Mouse (Mus musculus) hindbrain, embryonic 11.5 days (tissue): ENCODE data around the gene Maip1. TPM values are rescaled to one million over a fixed set of nuclear protein-coding genes. Genes with fewer than 3 reads are reported as not detected.

Experiments used
- ATAC-seq: fragments of 200-750 bp; cut with Nextera tagmentation; 2 replicates; pipeline ENCODE4 v1.8.0; 2017; ENCODE audit warnings: mild to moderate bottlenecking, moderate TSS enrichment, moderate library complexity; ENCODE audit not compliant: low FRiP score
- DNase-seq: peaks from one replicate; pipeline ENCODE4 v3.0.0-alpha.2; 2015; ENCODE audit warnings: low spot score
- H3K27ac ChIP-seq: fragments of 300-500 bp; sonication (generic); 2 replicates; pipeline ENCODE4 v1.5.1; 2014; ENCODE audit warnings: mild to moderate bottlenecking, low read depth, low read length
- H3K27me3 ChIP-seq: fragments of 300-500 bp; sonication (generic); 2 replicates; pipeline ENCODE4 v1.6.1; 2014; ENCODE audit warnings: mild to moderate bottlenecking, low read length, moderate library complexity, mixed read lengths; ENCODE audit not compliant: control insufficient read depth, insufficient read depth
- H3K36me3 ChIP-seq: fragments of 300-500 bp; sonication (generic); 2 replicates; pipeline ENCODE4 v1.6.1; 2014; ENCODE audit warnings: mild to moderate bottlenecking, low read length, moderate library complexity, mixed read lengths; ENCODE audit not compliant: control insufficient read depth, insufficient read depth
- H3K4me1 ChIP-seq: fragments of 300-500 bp; sonication (generic); replicated peaks from 2 replicates; pipeline ENCODE4 v1.6.1; 2014; ENCODE audit warnings: low read length, mixed read lengths; ENCODE audit not compliant: control insufficient read depth, insufficient read depth
- H3K4me2 ChIP-seq: fragments of 300-500 bp; sonication (generic); replicated peaks from 2 replicates; pipeline ENCODE4 v1.6.1; 2014; ENCODE audit warnings: mild to moderate bottlenecking, low read depth, low read length
- H3K4me3 ChIP-seq: fragments of 300-500 bp; sonication (generic); 2 replicates; pipeline ENCODE4 v1.5.1; 2014; ENCODE audit warnings: low read depth, low read length
- H3K9ac ChIP-seq: fragments of 300-500 bp; sonication (generic); 2 replicates; pipeline ENCODE4 v1.6.1; 2014; ENCODE audit warnings: low read depth, low read length
- H3K9me3 ChIP-seq: fragments of 300-500 bp; sonication (generic); 2 replicates; pipeline ENCODE4 v1.6.1; 2016; ENCODE audit warnings: low read length; ENCODE audit not compliant: control insufficient read depth
- WGBS: fragments of 180-500 bp; shearing (Covaris S2); extraction: QIAGEN DNeasy Blood & Tissue Kit; methylation state at CpG from one replicate; pipeline ENCODE4 v1.1.7; 2014; 5-methylcytosine and 5-hydroxymethylcytosine counted together
- polyA plus RNA-seq: library from polyadenylated mRNA; unstranded; fragments of >200 nt; fragmentation: Nextera tagmentation; extraction: Ambion mirVana; gene quantifications from 2 replicates; pipeline ENCODE4 v1.2.1, GENCODE M21; 2014

The Maip1 gene
- polyA plus RNA-seq, result 19.1 and 19.5 TPM in 2 replicates

DNA sequence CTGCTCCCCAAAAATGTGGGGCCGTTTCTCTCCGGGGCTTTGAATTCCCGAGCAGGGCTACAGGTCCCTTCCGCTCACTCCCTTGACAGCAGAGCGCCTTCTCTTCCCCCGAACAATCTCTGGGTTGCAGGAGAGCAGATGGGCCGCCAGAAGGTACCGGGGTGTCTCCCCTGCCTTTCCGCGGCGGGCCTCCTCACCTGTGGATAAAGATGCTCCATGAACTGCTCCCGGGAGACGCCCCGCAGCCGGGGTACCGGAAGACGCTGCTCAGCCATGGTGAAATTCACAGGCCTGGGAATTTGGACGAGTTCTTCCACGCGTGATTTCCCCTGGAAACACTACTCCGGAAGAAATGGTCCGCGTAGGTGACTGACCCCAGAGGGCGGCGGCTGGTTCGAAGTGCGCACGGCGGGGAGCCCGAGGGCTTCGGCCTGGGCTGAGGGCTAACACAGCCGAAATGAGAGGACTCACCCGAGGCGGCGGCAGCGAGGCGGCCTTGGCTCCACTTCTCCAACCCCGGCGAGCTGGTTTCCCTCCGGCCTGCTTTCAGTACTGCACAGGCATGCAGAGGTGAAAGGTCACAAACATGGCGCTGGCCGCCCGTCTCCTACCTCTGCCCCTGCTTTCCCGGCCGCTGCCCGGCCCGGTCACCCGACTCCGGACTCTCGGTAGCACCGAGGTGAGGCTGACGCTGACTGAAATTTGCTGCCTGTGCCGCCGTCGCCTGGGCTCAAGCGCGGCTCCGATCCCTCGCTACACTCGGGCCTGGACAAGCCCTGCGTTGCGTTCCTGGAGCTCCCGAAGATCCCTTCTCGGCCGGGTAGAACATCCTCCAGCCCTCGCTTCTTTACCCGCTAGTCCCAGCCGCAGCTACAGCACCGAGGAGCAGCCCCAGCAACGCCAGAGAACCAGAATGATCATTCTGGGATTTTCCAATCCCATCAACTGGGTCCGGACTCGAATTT lies at the start of gene Maip1, which contains the start of gene Tyw5:
Gene Maip1 (plus strand): TSS at position 142 of the 965 bp plus-strand sequence.
Gene Tyw5 (minus strand): TSS at position 915 of the 965 bp plus-strand sequence.
- no peaks in the 10 kb centered on the region; the same call in 1 of the 2 replicates for H3K4me1 ChIP-seq
- DNase-seq (peak; percentile 83), ATAC-seq (peak; percentile 91)
- peak within 1 kb of the TSS; percentile 61 for H3K4me3 ChIP-seq
- H3K36me3 ChIP-seq, result no peaks in the 10 kb centered on the region
- peak within 1 kb of the TSS; percentile 87 for H3K27ac ChIP-seq
- WGBS, result under 1% methylated on average over 72 of the region's 72 CpGs
- peak within 1 kb of the TSS; percentile 54 for H3K4me2 ChIP-seq
- H3K27me3 ChIP-seq, result no peaks in the 10 kb centered on the region
- H3K9me3 ChIP-seq, result no peaks in the 10 kb centered on the region
- peak within 1 kb of the TSS; percentile 81 for H3K9ac ChIP-seq

DNA sequence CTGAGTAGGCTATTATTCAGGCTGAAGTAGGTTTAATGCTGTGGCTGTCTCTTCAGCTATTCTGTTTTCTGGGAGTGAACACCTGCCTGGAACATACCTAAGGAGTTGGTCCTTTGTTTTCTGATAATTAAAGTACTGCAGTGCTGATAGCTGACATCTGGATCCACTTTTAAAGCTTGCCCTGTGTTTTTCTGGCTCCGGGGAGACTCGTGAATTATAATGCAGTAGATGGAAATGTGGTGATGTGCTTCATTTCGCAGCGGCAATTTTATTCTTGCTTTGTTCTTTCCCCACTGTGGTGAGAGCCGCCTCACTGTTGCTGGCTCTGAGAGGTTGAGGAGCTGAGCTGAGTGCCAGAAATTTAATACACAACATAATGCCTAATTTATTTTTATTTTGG lies 47.6 kb upstream of the Maip1 start:
- Histone ChIP-seq H3K27me3 (no peaks in the 10 kb centered on the region), H3K9me3 (no peaks in the 10 kb centered on the region), H3K27ac (no peak overlapping the region), H3K4me1 (no peaks in the 10 kb centered on the region), H3K9ac (no peak overlapping the region), H3K4me2 (no peak overlapping the region), H3K4me3 (no peak overlapping the region), H3K36me3 (no peaks in the 10 kb centered on the region)
- ATAC-seq (no peak), DNase-seq (no peak)
- 78% methylated on average over 5 of the region's 5 CpGs for WGBS

DNA sequence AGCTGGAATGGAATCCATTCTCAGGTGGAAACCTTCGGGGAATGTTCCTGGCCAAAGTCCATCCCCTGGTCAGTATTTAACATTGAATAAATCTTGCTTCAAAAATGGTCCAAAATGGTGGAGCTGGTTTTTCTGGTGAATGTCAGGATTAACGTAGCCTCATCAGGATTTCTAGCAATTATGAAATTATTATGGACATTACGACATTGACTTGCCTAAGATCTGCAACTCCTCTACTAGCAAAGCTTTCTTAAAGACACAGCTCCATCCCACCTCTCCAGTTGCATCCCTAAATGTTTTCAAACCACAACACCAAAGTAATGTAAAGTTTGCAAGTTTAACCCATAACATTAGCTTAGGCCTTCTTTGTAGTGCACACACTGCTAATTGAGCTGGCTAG lies 38.7 kb upstream of the Maip1 start:
- H3K4me3 ChIP-seq, result no peak overlapping the region
- WGBS, result 85% methylated on average over 3 of the region's 3 CpGs
- H3K4me2 ChIP-seq, result no peak overlapping the region
- ATAC-seq (no peak), DNase-seq (no peak)
- H3K9me3 ChIP-seq, result no peaks in the 10 kb centered on the region
- H3K27ac ChIP-seq, result no peak overlapping the region
- no peaks in the 10 kb centered on the region for H3K36me3 ChIP-seq
- H3K9ac ChIP-seq, result no peak overlapping the region
- H3K27me3 ChIP-seq, result no peaks in the 10 kb centered on the region
- no peaks in the 10 kb centered on the region for H3K4me1 ChIP-seq

DNA sequence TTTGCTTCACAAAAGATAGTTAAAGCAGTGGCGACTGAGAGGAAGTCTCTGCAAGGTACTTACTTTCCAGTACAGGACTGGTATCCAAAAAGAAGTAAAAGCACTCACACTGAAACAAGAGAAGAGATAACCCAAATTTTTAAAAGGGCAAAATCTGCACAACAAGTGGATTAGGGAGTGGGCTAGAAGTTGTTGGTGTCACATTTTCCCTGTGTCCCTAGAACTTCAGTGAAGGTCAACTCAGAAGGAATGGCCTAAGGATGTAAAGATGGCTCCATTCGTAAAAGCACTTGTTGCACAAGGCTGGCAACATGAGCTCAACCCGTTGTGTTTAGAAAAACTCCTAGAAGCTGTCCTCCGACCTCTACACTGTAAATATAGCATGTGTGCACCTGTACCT lies 37.0 kb upstream of the Maip1 start:
- ATAC-seq (no peak), DNase-seq (no peak)
- Histone ChIP-seq H3K36me3 (no peaks in the 10 kb centered on the region), H3K4me2 (no peak overlapping the region), H3K9me3 (no peaks in the 10 kb centered on the region), H3K27ac (no peak overlapping the region), H3K4me1 (no peaks in the 10 kb centered on the region), H3K9ac (no peak overlapping the region), H3K4me3 (no peak overlapping the region), H3K27me3 (no peaks in the 10 kb centered on the region)
- whole genome bisulfite sequencing, result 87% methylated on average over 4 of the region's 4 CpGs

DNA sequence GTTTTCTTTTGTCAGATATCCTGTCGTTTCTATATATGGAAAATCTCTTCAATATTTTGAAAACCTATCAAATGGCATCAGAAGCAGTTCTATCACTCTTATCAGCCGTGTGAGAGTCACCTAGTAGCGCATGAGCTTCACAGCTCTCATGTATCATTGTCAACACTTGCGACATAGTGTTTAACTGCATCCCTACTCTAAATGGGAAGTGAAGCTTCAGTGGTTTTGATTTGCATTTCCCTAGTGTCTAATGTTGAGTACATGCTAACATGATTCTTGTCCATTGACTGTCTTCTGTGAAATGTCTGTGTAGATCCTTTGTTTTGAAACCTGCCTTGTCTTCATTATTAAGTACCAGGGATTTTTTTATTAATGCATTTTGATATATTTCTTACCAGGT lies 35.7 kb upstream of the Maip1 start:
- H3K4me2 ChIP-seq, result no peak overlapping the region
- no peak overlapping the region for H3K27ac ChIP-seq
- H3K9ac ChIP-seq, result no peak overlapping the region
- H3K36me3 ChIP-seq, result no peaks in the 10 kb centered on the region
- no peaks in the 10 kb centered on the region for H3K27me3 ChIP-seq
- no peak for DNase-seq
- 80% methylated on average over 4 of the region's 4 CpGs for WGBS
- H3K4me1 ChIP-seq, result no peaks in the 10 kb centered on the region
- H3K9me3 ChIP-seq, result no peaks in the 10 kb centered on the region
- no peak for ATAC-seq
- H3K4me3 ChIP-seq, result no peak overlapping the region

- H3K4me3 ChIP-seq, result no peak overlapping the region
- H3K27me3 ChIP-seq, result no peaks in the 10 kb centered on the region
- H3K9ac ChIP-seq, result no peak overlapping the region
- WGBS, result 98% methylated on average over 2 of the region's 2 CpGs
- no peaks in the 10 kb centered on the region for H3K36me3 ChIP-seq
- DNase-seq (no peak), ATAC-seq (no peak)
- H3K9me3 ChIP-seq, result no peaks in the 10 kb centered on the region
- no peak overlapping the region for H3K27ac ChIP-seq
- H3K4me1 ChIP-seq, result no peaks in the 10 kb centered on the region
- H3K4me2 ChIP-seq, result no peak overlapping the region
Measured at GRCm38 (mm10) chr1:57375276-57375675, 30.9 kb upstream of the Maip1 start.

DNA sequence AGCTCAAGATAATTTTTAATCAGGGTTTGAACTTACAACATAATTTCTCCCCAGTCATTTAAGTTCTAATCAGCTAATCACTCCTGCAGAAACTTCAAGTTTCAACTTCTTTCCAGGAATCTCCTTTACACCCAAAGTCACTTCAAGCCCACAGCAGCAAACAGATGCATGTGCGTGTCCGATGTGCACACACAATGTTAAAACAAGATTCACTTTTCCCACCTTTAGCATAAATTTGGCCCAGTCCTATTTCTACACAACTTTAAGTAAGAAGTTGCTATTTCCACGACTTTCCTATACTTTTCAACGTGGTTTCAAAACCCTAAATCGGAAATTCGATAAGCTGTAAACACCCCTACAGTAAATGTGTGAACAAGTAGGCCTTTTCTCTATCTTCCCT lies 29.3 kb upstream of the Maip1 start:
- no peaks in the 10 kb centered on the region for H3K27me3 ChIP-seq
- no peaks in the 10 kb centered on the region for H3K4me1 ChIP-seq
- no peak overlapping the region for H3K27ac ChIP-seq
- 73% methylated on average over 6 of the region's 6 CpGs for WGBS
- no peaks in the 10 kb centered on the region for H3K9me3 ChIP-seq
- H3K4me3 ChIP-seq, result peak overlapping the region; percentile 75
- no peaks in the 10 kb centered on the region for H3K36me3 ChIP-seq
- no peak for DNase-seq
- H3K4me2 ChIP-seq, result peak overlapping the region; percentile 33
- no peak for ATAC-seq
- no peak overlapping the region for H3K9ac ChIP-seq

DNA sequence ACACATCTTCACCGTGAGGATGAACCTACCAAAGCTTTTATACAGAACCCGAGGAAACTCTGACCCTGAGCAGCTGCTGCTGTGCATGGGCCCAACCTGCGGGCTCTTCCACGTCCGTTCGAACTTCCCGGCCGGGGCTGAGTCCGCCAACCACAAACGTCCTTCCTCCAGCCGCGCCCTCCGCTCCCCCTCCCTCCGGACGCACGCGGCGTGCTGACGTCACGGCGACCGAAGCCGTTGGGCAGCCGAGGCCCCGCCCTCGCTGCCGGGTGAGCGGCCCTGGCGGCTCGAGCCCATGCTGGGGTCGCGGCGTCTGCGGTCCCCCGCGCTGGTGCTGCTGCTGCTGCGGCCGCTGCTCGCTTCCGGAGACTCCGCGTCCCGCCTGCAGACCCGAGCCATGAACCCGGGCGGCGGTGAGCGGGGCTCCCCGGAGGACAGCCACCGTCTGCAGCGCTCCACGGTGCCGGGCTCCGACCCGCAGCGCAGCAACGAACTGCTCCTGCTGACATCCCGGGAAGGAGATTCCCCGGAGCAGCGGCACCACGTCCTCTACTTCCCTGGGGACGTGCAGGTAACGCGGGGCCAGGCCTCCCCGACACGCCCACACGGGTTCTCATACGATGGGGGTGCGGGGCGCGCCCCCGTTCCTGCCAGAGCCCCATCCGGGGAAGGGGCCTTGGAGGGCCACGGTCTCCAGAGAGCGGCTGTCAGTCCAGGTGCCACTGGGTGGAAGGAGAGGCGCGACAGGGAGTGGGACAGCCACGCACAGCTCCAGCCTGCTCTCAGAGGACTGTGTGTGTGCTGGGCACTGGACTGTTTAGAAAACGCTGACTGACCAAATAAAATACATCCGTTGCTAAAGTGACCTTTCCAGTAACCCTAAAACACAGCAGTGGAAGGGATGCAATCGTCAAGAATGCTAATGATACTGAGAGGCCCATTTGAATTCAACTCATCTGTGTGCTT lies 28.5 kb upstream of the Maip1 start, which contains the start of gene 1700066M21Rik:
Gene 1700066M21Rik (plus strand): TSS at position 245 of the 966 bp plus-strand sequence.
- H3K4me2 ChIP-seq, result peak within 1 kb of the TSS; percentile 68
- H3K9me3 ChIP-seq, result no peaks in the 10 kb centered on the region
- peak within 1 kb of the TSS; percentile 84 for H3K9ac ChIP-seq
- peak; percentile 97 for DNase-seq
- H3K27ac ChIP-seq, result peak within 1 kb of the TSS; percentile 61; the same call in 1 of the 2 replicates
- peak within 1 kb of the TSS; percentile 75 for H3K4me3 ChIP-seq
- peak; percentile 97 for ATAC-seq
- 0% methylated on average over 73 of the region's 81 CpGs for WGBS
- no peaks in the 10 kb centered on the region for H3K4me1 ChIP-seq
- H3K36me3 ChIP-seq, result no peaks in the 10 kb centered on the region
- H3K27me3 ChIP-seq, result no peaks in the 10 kb centered on the region
